ENCODE assay signal across 28 mouse cellular contexts in the genomic region with DNA sequence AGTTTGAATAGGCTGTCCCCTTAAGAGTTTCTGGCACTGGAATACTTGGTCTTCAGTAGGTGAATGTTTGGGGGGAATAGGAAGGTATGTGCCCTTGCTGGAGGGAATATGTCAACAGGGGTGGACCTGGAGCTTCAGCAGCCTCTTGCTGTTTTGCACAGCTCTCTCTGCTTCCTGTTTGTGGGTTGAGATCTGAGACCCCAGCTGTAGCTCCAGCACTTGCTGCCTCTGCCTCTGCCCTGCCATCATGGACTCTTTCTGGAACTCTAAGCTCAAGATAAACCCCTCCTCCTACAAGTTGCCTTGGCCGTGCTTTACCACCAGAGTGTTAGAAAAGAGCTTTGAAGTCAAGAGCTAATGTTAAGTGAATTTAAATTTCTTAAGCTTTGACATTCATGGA. TPM values are rescaled to one million over a fixed set of nuclear protein-coding genes. Genes with fewer than 3 reads are reported as not detected.
DNase-seq lines count a peak whose midpoint lies in the region; ATAC-seq lines count a peak whose summit lies in the region.
"Had no signal": no experiment of that assay in that cellular context is flagged by ENCODE, and none has a peak within 500 bp of the region (broad histone marks: within the 10 kb centered on the region; RNA-seq: fewer than 3 reads in every experiment).

No protein-coding gene starts in this region.

- intact Hi-C loops in heart, postnatal 10 days (cut with DNase I), result loop anchor here (1.0 to 10.0 kb wide), 2 partner anchors 126 to 219 kb away; no protein-coding TSS in a partner anchor

- 41% methylated on average over 1 of the region's 1 CpGs for WGBS in heart, embryonic 14.5 days

- H3K27ac ChIP-seq in heart, embryonic 14.5 days (replicated peaks in 1 of 2; ENCODE audit: control insufficient read depth in 1 of 2, insufficient read depth in 1 of 2, low read depth in 2 of 2, low read length in 2 of 2), result peak overlapping the region; percentile 52 to 66; a peak in 3 of 4 replicates
- H3K27ac ChIP-seq: forebrain, embryonic 13.5 days; hindbrain, embryonic 14.5 days; left cerebral cortex, adult 2 months; limb, embryonic 13.5 days; lung, embryonic 15.5 days; midbrain, embryonic 10.5 days; midbrain, embryonic 15.5 days; neural tube, embryonic 15.5 days; stomach, postnatal 0 days had no signal

- H3K36me3 ChIP-seq in heart, embryonic 14.5 days (ENCODE audit: control insufficient read depth, insufficient read depth, low read length), result peaks cover 44% of the 10 kb centered on the region
- H3K36me3 ChIP-seq: midbrain, embryonic 15.5 days had no signal

- ATAC-seq in heart, embryonic 14.5 days (ENCODE audit: insufficient number of reproducible peaks, insufficient read depth, low FRiP score, low read depth), result no peak
- ATAC-seq: forebrain, embryonic 13.5 days; intestine, postnatal 0 days; Patski had no signal

- H3K9ac ChIP-seq in heart, embryonic 14.5 days (ENCODE audit: low read length), result no peak overlapping the region
- H3K9ac ChIP-seq: forebrain, embryonic 13.5 days; hindbrain, embryonic 14.5 days; limb, embryonic 13.5 days; lung, embryonic 15.5 days; midbrain, embryonic 15.5 days; neural tube, embryonic 15.5 days had no signal

- no peak overlapping the region for H3K4me3 ChIP-seq in heart, embryonic 14.5 days (ENCODE audit: control insufficient read depth in 1 of 2, insufficient read depth in 1 of 2, low read depth in 1 of 2, low read length in 2 of 2)
- H3K4me3 ChIP-seq: forebrain, embryonic 13.5 days; left cerebral cortex, adult 2 months; limb, embryonic 13.5 days; lung, embryonic 15.5 days; midbrain, embryonic 10.5 days; midbrain, embryonic 15.5 days; neural tube, embryonic 15.5 days had no signal

- no peak overlapping the region for H3K4me2 ChIP-seq in heart, embryonic 14.5 days (ENCODE audit: low read length)
- H3K4me2 ChIP-seq: forebrain, embryonic 13.5 days; hindbrain, embryonic 14.5 days; limb, embryonic 13.5 days; liver, embryonic 11.5 days; lung, embryonic 15.5 days; midbrain, embryonic 15.5 days; neural tube, embryonic 15.5 days had no signal

- no peaks in the 10 kb centered on the region for H3K9me3 ChIP-seq in heart, embryonic 14.5 days (ENCODE audit: control insufficient read depth, low read length)
- H3K9me3 ChIP-seq: forebrain, embryonic 13.5 days; limb, embryonic 13.5 days; lung, embryonic 15.5 days; midbrain, embryonic 10.5 days; midbrain, embryonic 15.5 days; neural tube, embryonic 15.5 days had no signal

- peaks cover 3 to 48% of the 10 kb centered on the region in 2 experiments for H3K4me1 ChIP-seq in heart, embryonic 14.5 days (ENCODE audit: control insufficient read depth in 2 of 2, insufficient read depth in 2 of 2, low read length in 2 of 2)
- H3K4me1 ChIP-seq: forebrain, embryonic 13.5 days; limb, embryonic 13.5 days; midbrain, embryonic 10.5 days; midbrain, embryonic 15.5 days; neural tube, embryonic 15.5 days had no signal

- DNase-seq in heart, adult 11 months, result peak; percentile 52
- no peak for DNase-seq in heart, adult 8-10 months (ENCODE audit: low spot score)
- no peak for DNase-seq in heart, postnatal 10 days
- peak; percentile 18 to 35 for DNase-seq in thymus, adult 18-20 months
- DNase-seq in thymus, postnatal 25 days, result peak; percentile 49
- DNase-seq in kidney, adult 11 months, result no peak
- no peak for DNase-seq in yolk sac, embryonic 10.5 days (ENCODE audit: low spot score)
- DNase-seq: adrenal gland, postnatal 10 days; cerebellum, adult 8-10 months; cerebellum, postnatal 36 days; gastrocnemius, postnatal 25 days; kidney, postnatal 14 days had no signal

- no peaks in the 10 kb centered on the region for H3K27me3 ChIP-seq in heart, embryonic 14.5 days (ENCODE audit: control insufficient read depth, insufficient read depth, low read length)
- H3K27me3 ChIP-seq: forebrain, embryonic 13.5 days; limb, embryonic 13.5 days; lung, embryonic 15.5 days; midbrain, embryonic 15.5 days; neural tube, embryonic 15.5 days; Patski had no signal

RNA-seq across cellular contexts. Expression of a gene that starts 35.2 kb away (rescaled TPM):
- total RNA-seq in heart, adult 8-10 months (2022), result under 1 TPM; 0.03 to 0.06 (median 0.06) TPM
- polyA plus RNA-seq in heart, embryonic 14.5 days (2014; fragmentation: Nextera tagmentation; extraction: Ambion mirVana), result 0.05 TPM in 1 of 2 replicates, not detected in the other
- under 1 TPM; 0.12 to 0.24 TPM for total RNA-seq in heart, postnatal 10 days (2021)
- total RNA-seq: hematopoietic stem cell, adult 5-6 weeks; megakaryocyte progenitor cell, adult 5-6 weeks had no signal
- polyA plus RNA-seq: liver, embryonic 16.5 days; Patski had no signal

RNA-seq across cellular contexts. Expression of a gene that starts 48.2 kb away (rescaled TPM):
- total RNA-seq in heart, adult 8-10 months (2022), result 100 to 1,000 TPM; 217 to 250 (median 233) TPM
- 72.7 and 74.0 TPM in 2 replicates for polyA plus RNA-seq in heart, embryonic 14.5 days (2014; fragmentation: Nextera tagmentation; extraction: Ambion mirVana)
- 100 to 1,000 TPM; 194 to 211 TPM for total RNA-seq in heart, postnatal 10 days (2021)

Comparison
In these comparisons a context has a peak if more than half of its experiments do, and no peak if none do; other contexts are left out.
1. DNase-seq: peak in heart, adult 11 months (single experiment), thymus, adult 18-20 months (2 of 2) and thymus, postnatal 25 days (single experiment); none in heart, adult 8-10 months (single experiment), heart, postnatal 10 days (0 of 2), kidney, adult 11 months (single experiment) and yolk sac, embryonic 10.5 days (single experiment).